Mouse (Mus musculus) forebrain, embryonic 12.5 days (tissue): ENCODE measurements at regions not wholly inside any gene's neighbourhood (a gene's known extent, or its start where the extent isn't known, plus 50 kb on each side); places are given as distances from the start of the nearest gene placed in this dataset.
"Not testable (repeated sequence)": the region's sequence is repeated elsewhere in the genome, so short reads cannot be mapped to it uniquely, and the experiment has no call there.

ENCODE experiments used
- ATAC-seq: fragments of 200-750 bp; cut with Nextera tagmentation; 2 replicates; pipeline ENCODE4 v1.8.0; 2017; ENCODE audit warnings: moderate TSS enrichment; ENCODE audit not compliant: low FRiP score
- H3K27ac ChIP-seq: fragments of 300-500 bp; sonication (generic); 2 replicates; pipeline ENCODE4 v1.5.1; 2016; ENCODE audit warnings: mild to moderate bottlenecking
- H3K27me3 ChIP-seq: fragments of 300-500 bp; sonication (generic); 2 replicates; pipeline ENCODE4 v1.6.1; 2016; ENCODE audit warnings: mild to moderate bottlenecking
- H3K36me3 ChIP-seq: fragments of 300-500 bp; sonication (generic); replicated peaks from 2 replicates; pipeline ENCODE4 v1.6.1; 2016; ENCODE audit warnings: mild to moderate bottlenecking
- H3K4me1 ChIP-seq: fragments of 300-500 bp; sonication (generic); 2 replicates; pipeline ENCODE4 v1.6.1; 2016
- H3K4me2 ChIP-seq: fragments of 300-500 bp; sonication (generic); 2 replicates; pipeline ENCODE4 v1.6.1; 2016; ENCODE audit warnings: mild to moderate bottlenecking, moderate library complexity
- H3K4me3 ChIP-seq: fragments of 300-500 bp; sonication (generic); replicated peaks from 2 replicates; pipeline ENCODE4 v1.5.1; 2016; ENCODE audit warnings: mild to moderate bottlenecking
- H3K9ac ChIP-seq: fragments of 300-500 bp; sonication (generic); 2 replicates; pipeline ENCODE4 v1.6.1; 2016; ENCODE audit warnings: mild to moderate bottlenecking
- H3K9me3 ChIP-seq: fragments of 300-500 bp; sonication (generic); 2 replicates; pipeline ENCODE4 v1.6.1; 2016
- WGBS: fragments of 180-500 bp; shearing (Covaris S2); methylation state at CpG from one replicate; pipeline ENCODE4 v1.1.7; 2016; 5-methylcytosine and 5-hydroxymethylcytosine counted together

GRCm38 (mm10) chr10:3192291-3192690 lies 75.3 kb downstream of the H60c start:
- Histone ChIP-seq H3K4me1 (no peaks in the 10 kb centered on the region), H3K4me3 (no peak overlapping the region), H3K36me3 (no peaks in the 10 kb centered on the region), H3K9me3 (no peaks in the 10 kb centered on the region), H3K27me3 (no peaks in the 10 kb centered on the region), H3K9ac (no peak overlapping the region), H3K27ac (no peak overlapping the region), H3K4me2 (no peak overlapping the region)
- 68% methylated on average over 3 of the region's 3 CpGs for WGBS
- no peak for ATAC-seq

- H3K4me2 ChIP-seq = no peak overlapping the region
- ATAC-seq = no peak
- WGBS = 95% methylated on average over 4 of the region's 4 CpGs
These were observed 79.2 kb downstream of the H60c start for GRCm38 (mm10) chr10:3188361-3188760.

DNA sequence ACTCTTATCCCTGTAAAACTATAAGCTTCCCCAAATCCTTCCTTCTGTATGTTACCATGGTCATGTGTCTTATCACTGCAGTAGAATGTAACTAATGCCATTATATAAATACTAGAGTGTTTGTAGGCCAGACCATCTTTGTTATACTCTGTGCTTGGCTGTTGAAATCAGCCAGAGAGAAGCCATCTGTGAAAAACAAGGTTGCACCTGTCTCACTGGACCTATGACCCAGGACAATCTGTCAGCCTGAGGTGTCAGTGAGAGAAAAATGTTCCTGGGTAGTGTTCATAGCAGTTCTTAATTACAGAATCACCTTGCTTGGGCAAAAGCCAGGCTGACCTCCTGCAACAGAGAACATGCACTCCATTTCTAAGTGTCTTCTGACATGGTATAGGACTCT lies 87.5 kb downstream of the H60c start:
- no peak for ATAC-seq
- Histone ChIP-seq H3K4me1 (no peaks in the 10 kb centered on the region), H3K36me3 (no peaks in the 10 kb centered on the region), H3K27ac (no peak overlapping the region), H3K9ac (no peak overlapping the region), H3K4me3 (no peak overlapping the region), H3K4me2 (no peak overlapping the region), H3K27me3 (no peaks in the 10 kb centered on the region), H3K9me3 (peaks cover 17% of the 10 kb centered on the region)

More at GRCm38 (mm10) chr10:3188361-3188760, 79.2 kb downstream of the H60c start:
- H3K4me3 ChIP-seq = no peak overlapping the region
- no peaks in the 10 kb centered on the region for H3K36me3 ChIP-seq
- H3K9ac ChIP-seq = no peak overlapping the region
- no peaks in the 10 kb centered on the region for H3K4me1 ChIP-seq
- no peaks in the 10 kb centered on the region for H3K9me3 ChIP-seq
- no peak overlapping the region for H3K27ac ChIP-seq
- H3K27me3 ChIP-seq = no peaks in the 10 kb centered on the region

- no peak overlapping the region for H3K4me3 ChIP-seq
- H3K4me2 ChIP-seq = no peak overlapping the region
- H3K36me3 ChIP-seq = no peaks in the 10 kb centered on the region
- H3K4me1 ChIP-seq = no peaks in the 10 kb centered on the region
- no peaks in the 10 kb centered on the region for H3K27me3 ChIP-seq
- H3K9me3 ChIP-seq = peaks cover 10% of the 10 kb centered on the region
- ATAC-seq = no peak
- no peak overlapping the region for H3K9ac ChIP-seq
- H3K27ac ChIP-seq = no peak overlapping the region
These were observed 94.0 kb downstream of the H60c start for GRCm38 (mm10) chr10:3173601-3174000.

DNA sequence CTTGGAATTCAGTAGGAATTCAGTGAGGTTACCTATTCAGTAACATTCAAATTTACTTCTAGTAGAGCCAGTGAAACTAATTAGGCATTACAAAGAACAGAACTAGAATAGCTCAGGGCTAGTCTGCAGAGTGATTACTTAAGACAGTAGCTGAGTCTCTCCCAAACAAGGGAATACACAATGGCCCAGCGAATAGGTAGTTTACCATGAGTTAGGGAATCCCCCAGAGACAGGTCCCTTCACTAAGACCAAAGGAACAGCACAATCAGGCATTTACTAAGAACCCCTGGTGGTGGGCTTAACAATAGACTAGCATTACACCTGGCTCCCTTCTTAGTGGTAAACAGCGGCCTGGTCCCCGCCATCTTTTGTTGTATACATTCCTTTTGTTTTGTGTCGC lies 94.6 kb downstream of the H60c start:
- not testable (repeated sequence) for ATAC-seq, H3K27ac ChIP-seq, H3K4me3 ChIP-seq, H3K4me2 ChIP-seq, H3K9ac ChIP-seq, H3K27me3 ChIP-seq, H3K36me3 ChIP-seq, H3K4me1 ChIP-seq
- H3K9me3 ChIP-seq = peaks cover 10% of the 10 kb centered on the region
- WGBS = 57% methylated on average over 4 of the region's 4 CpGs

DNA sequence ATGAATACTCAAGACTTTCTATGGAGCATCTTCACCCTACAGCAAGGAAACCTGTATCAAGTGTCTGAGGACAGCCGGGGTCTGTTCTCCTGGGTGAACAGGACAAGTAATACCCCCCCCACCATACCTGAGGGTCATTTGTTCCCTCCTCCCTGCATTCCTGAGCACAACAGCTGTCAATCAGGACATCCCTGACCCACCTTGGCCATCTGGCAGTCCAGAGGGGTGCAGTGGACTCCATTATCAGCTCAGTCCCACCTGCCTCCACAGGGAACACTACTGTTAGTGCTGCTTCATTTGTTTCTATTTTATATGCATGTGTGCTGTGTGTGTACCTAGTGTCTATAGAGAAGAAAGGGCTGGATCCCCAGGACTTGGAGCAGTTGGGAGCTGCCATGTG lies 95.3 kb downstream of the H60c start:
- no peaks in the 10 kb centered on the region for H3K36me3 ChIP-seq
- no peaks in the 10 kb centered on the region for H3K27me3 ChIP-seq
- H3K9ac ChIP-seq = no peak overlapping the region
- H3K4me2 ChIP-seq = no peak overlapping the region
- ATAC-seq = no peak
- peaks cover 10% of the 10 kb centered on the region for H3K9me3 ChIP-seq
- 94% methylated on average over 1 of the region's 1 CpGs for WGBS
- H3K27ac ChIP-seq = no peak overlapping the region
- H3K4me1 ChIP-seq = no peaks in the 10 kb centered on the region
- no peak overlapping the region for H3K4me3 ChIP-seq

GRCm38 (mm10) chr10:3171366-3171765 lies 96.2 kb downstream of the H60c start:
- H3K9me3 ChIP-seq = peaks cover 10% of the 10 kb centered on the region
- 94% methylated on average over 5 of the region's 5 CpGs for WGBS
- H3K27me3 ChIP-seq = no peaks in the 10 kb centered on the region
- H3K4me1 ChIP-seq = no peaks in the 10 kb centered on the region
- H3K36me3 ChIP-seq = no peaks in the 10 kb centered on the region
- no peak overlapping the region for H3K27ac ChIP-seq
- no peak overlapping the region for H3K4me2 ChIP-seq
- no peak for ATAC-seq
- no peak overlapping the region for H3K4me3 ChIP-seq
- no peak overlapping the region for H3K9ac ChIP-seq

DNA sequence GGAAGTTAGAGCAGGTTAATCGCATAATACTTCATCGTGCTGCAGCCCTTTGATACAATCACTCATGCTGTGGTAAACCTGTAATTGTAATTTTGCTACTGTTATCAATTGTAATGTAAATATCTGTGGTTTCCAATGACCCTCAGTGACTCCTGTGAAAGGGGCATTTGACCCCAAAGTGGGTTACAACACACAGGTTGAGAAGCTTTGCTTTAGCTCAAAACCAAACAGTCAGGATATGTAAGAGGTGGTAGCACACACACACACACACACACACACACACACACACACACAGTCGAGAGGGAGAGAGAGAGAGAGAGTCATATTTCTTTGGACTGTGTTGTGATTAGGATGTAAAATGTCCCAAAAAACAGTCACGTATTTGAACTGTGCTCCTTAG lies 112.0 kb downstream of the H60c start:
- Histone ChIP-seq H3K9me3 (peaks cover 55% of the 10 kb centered on the region), H3K27me3 (no peaks in the 10 kb centered on the region), H3K4me1 (no peaks in the 10 kb centered on the region), H3K4me3 (no peak overlapping the region), H3K9ac (no peak overlapping the region), H3K36me3 (no peaks in the 10 kb centered on the region), H3K27ac (no peak overlapping the region), H3K4me2 (no peak overlapping the region)
- no peak for ATAC-seq
- WGBS = 80% methylated on average over 4 of the region's 4 CpGs

DNA sequence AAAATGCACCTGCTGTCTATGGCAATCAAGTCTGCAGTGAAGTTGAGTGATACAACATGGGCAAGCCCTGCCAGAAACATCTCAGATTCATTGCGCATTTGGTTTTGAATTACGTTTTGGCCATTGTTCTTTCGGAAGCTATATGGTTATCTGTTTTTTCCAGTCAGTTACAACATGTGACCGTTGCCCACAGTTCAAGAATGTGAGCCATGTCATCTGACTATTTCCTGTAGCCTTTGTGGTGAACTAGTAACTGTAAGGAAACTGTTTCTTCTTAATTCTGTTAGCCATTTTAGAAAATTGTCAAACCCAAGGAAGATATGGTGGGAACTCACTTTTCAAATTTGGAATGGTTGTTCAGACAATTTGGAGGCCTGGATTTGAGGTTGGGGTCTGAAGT lies 119.4 kb downstream of the H60c start:
- Histone ChIP-seq H3K9me3 (peaks cover 42% of the 10 kb centered on the region), H3K36me3 (no peaks in the 10 kb centered on the region), H3K9ac (no peak overlapping the region), H3K27ac (no peak overlapping the region), H3K4me3 (no peak overlapping the region), H3K4me2 (no peak overlapping the region), H3K4me1 (no peaks in the 10 kb centered on the region), H3K27me3 (no peaks in the 10 kb centered on the region)
- no peak for ATAC-seq
- WGBS = 89% methylated on average over 4 of the region's 4 CpGs

- Histone ChIP-seq H3K4me1 (no peaks in the 10 kb centered on the region), H3K9me3 (peaks cover 40% of the 10 kb centered on the region), H3K27me3 (no peaks in the 10 kb centered on the region), H3K27ac (no peak overlapping the region), H3K4me3 (no peak overlapping the region), H3K4me2 (no peak overlapping the region), H3K9ac (no peak overlapping the region), H3K36me3 (no peaks in the 10 kb centered on the region)
- WGBS = 89% methylated on average over 4 of the region's 4 CpGs
- ATAC-seq = no peak
These were observed 128.3 kb downstream of the H60c start for GRCm38 (mm10) chr10:3139306-3139705.

- no peak overlapping the region for H3K27ac ChIP-seq
- no peak overlapping the region for H3K4me3 ChIP-seq
- no peaks in the 10 kb centered on the region for H3K4me1 ChIP-seq
- H3K36me3 ChIP-seq = no peaks in the 10 kb centered on the region
- H3K9ac ChIP-seq = no peak overlapping the region
- ATAC-seq = no peak
- WGBS = 73% methylated on average over 1 of the region's 1 CpGs
- H3K9me3 ChIP-seq = peaks cover 83% of the 10 kb centered on the region
- no peak overlapping the region for H3K4me2 ChIP-seq
- no peaks in the 10 kb centered on the region for H3K27me3 ChIP-seq
These were observed 140.1 kb downstream of the H60c start for GRCm38 (mm10) chr10:3127491-3127890.

GRCm38 (mm10) chr10:3117451-3118070 lies 150.0 kb downstream of the H60c start:
- H3K9ac ChIP-seq = no peak overlapping the region
- no peaks in the 10 kb centered on the region; the same call in 1 of the 2 replicates for H3K36me3 ChIP-seq
- H3K27ac ChIP-seq = no peak overlapping the region
- H3K4me2 ChIP-seq = no peak overlapping the region
- WGBS = 91% methylated on average over 3 of the region's 3 CpGs
- H3K4me3 ChIP-seq = no peak overlapping the region
- no peaks in the 10 kb centered on the region for H3K27me3 ChIP-seq
- no peaks in the 10 kb centered on the region for H3K4me1 ChIP-seq
- peaks cover 80% of the 10 kb centered on the region for H3K9me3 ChIP-seq
- no peak for ATAC-seq

DNA sequence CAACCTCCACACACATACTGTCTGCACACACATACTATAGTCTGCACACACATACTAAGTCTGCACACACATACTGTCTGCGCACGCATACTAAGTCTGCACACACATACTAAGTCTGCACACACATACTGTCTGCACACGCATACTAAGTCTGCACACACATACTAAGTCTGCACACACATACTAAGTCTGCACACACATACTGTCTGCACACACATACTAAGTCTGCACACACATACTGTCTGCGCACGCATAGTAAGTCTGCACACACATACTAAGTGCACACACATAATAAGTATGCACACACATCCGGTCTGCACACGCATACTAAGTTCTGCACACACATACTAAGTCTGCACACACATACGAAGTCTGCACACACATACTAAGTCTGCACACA lies 153.2 kb downstream of the H60c start:
- not testable (repeated sequence) for H3K4me2 ChIP-seq, H3K9ac ChIP-seq, H3K4me3 ChIP-seq, ATAC-seq, H3K27ac ChIP-seq, H3K4me1 ChIP-seq, H3K36me3 ChIP-seq, H3K27me3 ChIP-seq
- 97% methylated on average over 3 of the region's 8 CpGs for WGBS
- peaks cover 55% of the 10 kb centered on the region for H3K9me3 ChIP-seq
